Mouse (Mus musculus): ENCODE measurements at regions not wholly inside any gene's neighbourhood (a gene's known extent, or its start where the extent isn't known, plus 50 kb on each side); places are given as distances from the start of the nearest gene placed in this dataset.
A peak's percentile ranks its signal among the peaks of the same experiment; 100 is the strongest.
"Not testable (repeated sequence)": the region's sequence is repeated elsewhere in the genome, so short reads cannot be mapped to it uniquely, and the experiment has no call there.

GRCm38 (mm10) chr10:117498497-117498896, 118.7 kb upstream of the Cpsf6 start:
- Histone ChIP-seq H3K27me3 (replicated peaks) (no peaks in the 10 kb centered on the region), H3K27ac (ENCODE audit: poor library complexity, severe bottlenecking) (no peak overlapping the region), H3K9ac (no peak overlapping the region), H3K4me2 (no peak overlapping the region), H3K9me3 (replicated peaks) (no peaks in the 10 kb centered on the region), H3K4me3 (no peak overlapping the region), H3K4me1 (replicated peaks) (0 out of 2 replicates have a peak, but pooled peaks cover 11% of the 10 kb centered on the region), H3K36me3 (no peaks in the 10 kb centered on the region)
- ATAC-seq (ENCODE audit: insufficient number of reproducible peaks, low FRiP score) = no peak
- WGBS = 63% methylated on average over 6 of the region's 6 CpGs

GRCm38 (mm10) chr10:117497565-117498256, 117.9 kb upstream of the Cpsf6 start:
- no peaks in the 10 kb centered on the region for H3K36me3 ChIP-seq
- no peak overlapping the region for H3K9ac ChIP-seq
- WGBS = 78% methylated on average over 16 of the region's 16 CpGs
- 0 out of 2 replicates have a peak, but pooled peaks cover 11% of the 10 kb centered on the region for H3K4me1 ChIP-seq (replicated peaks)
- no peaks in the 10 kb centered on the region for H3K9me3 ChIP-seq (replicated peaks)
- H3K4me2 ChIP-seq = no peak overlapping the region
- no peak for ATAC-seq (ENCODE audit: insufficient number of reproducible peaks, low FRiP score)
- H3K27me3 ChIP-seq (replicated peaks) = no peaks in the 10 kb centered on the region
- no peak overlapping the region for H3K4me3 ChIP-seq
- H3K27ac ChIP-seq (ENCODE audit: poor library complexity, severe bottlenecking) = no peak overlapping the region

GRCm38 (mm10) chr10:117497082-117497481, 117.3 kb upstream of the Cpsf6 start:
- not testable (repeated sequence) for H3K9ac ChIP-seq; H3K4me3 ChIP-seq; H3K9me3 ChIP-seq (replicated peaks); ATAC-seq (ENCODE audit: insufficient number of reproducible peaks, low FRiP score); H3K4me2 ChIP-seq; H3K27ac ChIP-seq (ENCODE audit: poor library complexity, severe bottlenecking); H3K27me3 ChIP-seq (replicated peaks); H3K4me1 ChIP-seq (replicated peaks); H3K36me3 ChIP-seq
- WGBS = 82% methylated on average over 1 of the region's 1 CpGs

- no peak for ATAC-seq (ENCODE audit: insufficient number of reproducible peaks, low FRiP score)
- Histone ChIP-seq H3K4me2 (no peak overlapping the region), H3K4me3 (no peak overlapping the region), H3K36me3 (no peaks in the 10 kb centered on the region), H3K27ac (ENCODE audit: poor library complexity, severe bottlenecking) (no peak overlapping the region), H3K27me3 (replicated peaks) (no peaks in the 10 kb centered on the region), H3K9me3 (replicated peaks) (no peaks in the 10 kb centered on the region), H3K4me1 (replicated peaks) (0 out of 2 replicates have a peak, but pooled peaks cover 7% of the 10 kb centered on the region), H3K9ac (no peak overlapping the region)
- WGBS = 82% methylated on average over 21 of the region's 21 CpGs
Observed at GRCm38 (mm10) chr10:117496064-117497011, 116.5 kb upstream of the Cpsf6 start.

GRCm38 (mm10) chr10:117494171-117494701, 114.4 kb upstream of the Cpsf6 start:
- WGBS = 12% methylated on average over 18 of the region's 18 CpGs
- Histone ChIP-seq H3K4me1 (replicated peaks) (0 out of 2 replicates have a peak, but pooled peaks cover 7% of the 10 kb centered on the region), H3K9ac (peak overlapping the region; percentile 51; the same call in 1 of the 2 replicates), H3K4me2 (peak overlapping the region; percentile 74), H3K4me3 (peak overlapping the region; percentile 41), H3K9me3 (replicated peaks) (no peaks in the 10 kb centered on the region), H3K27me3 (replicated peaks) (no peaks in the 10 kb centered on the region), H3K36me3 (no peaks in the 10 kb centered on the region), H3K27ac (ENCODE audit: poor library complexity, severe bottlenecking) (no peak overlapping the region)
- ATAC-seq (ENCODE audit: insufficient number of reproducible peaks, low FRiP score) = no peak

- no peak overlapping the region for H3K27ac ChIP-seq (ENCODE audit: poor library complexity, severe bottlenecking)
- H3K36me3 ChIP-seq = no peaks in the 10 kb centered on the region
- WGBS = 12% methylated on average over 2 of the region's 5 CpGs
- 0 out of 2 replicates have a peak overlapping the region, but pooled peaks have one; percentile 51 for H3K9ac ChIP-seq
- no peaks in the 10 kb centered on the region for H3K9me3 ChIP-seq (replicated peaks)
- 0 out of 2 replicates have a peak, but pooled peaks cover 7% of the 10 kb centered on the region for H3K4me1 ChIP-seq (replicated peaks)
- H3K4me2 ChIP-seq = peak overlapping the region; percentile 74
- no peak for ATAC-seq (ENCODE audit: insufficient number of reproducible peaks, low FRiP score)
- peak overlapping the region; percentile 41 for H3K4me3 ChIP-seq
- no peaks in the 10 kb centered on the region for H3K27me3 ChIP-seq (replicated peaks)
Observed at GRCm38 (mm10) chr10:117493824-117494121, 114.0 kb upstream of the Cpsf6 start.

GRCm38 (mm10) chr10:117493091-117493823, 113.4 kb upstream of the Cpsf6 start:
- Histone ChIP-seq H3K9me3 (replicated peaks) (no peaks in the 10 kb centered on the region), H3K27ac (ENCODE audit: poor library complexity, severe bottlenecking) (no peak overlapping the region), H3K4me2 (0 out of 2 replicates have a peak overlapping the region, but pooled peaks have one; percentile 74), H3K4me1 (replicated peaks) (0 out of 2 replicates have a peak, but pooled peaks cover 7% of the 10 kb centered on the region), H3K9ac (no peak overlapping the region), H3K36me3 (no peaks in the 10 kb centered on the region), H3K4me3 (no peak overlapping the region), H3K27me3 (replicated peaks) (no peaks in the 10 kb centered on the region)
- ATAC-seq (ENCODE audit: insufficient number of reproducible peaks, low FRiP score) = no peak
- 84% methylated on average over 3 of the region's 3 CpGs for WGBS

GRCm38 (mm10) chr10:117492391-117492990, 112.7 kb upstream of the Cpsf6 start:
- Histone ChIP-seq H3K4me3 (no peak overlapping the region), H3K27me3 (replicated peaks) (no peaks in the 10 kb centered on the region), H3K36me3 (no peaks in the 10 kb centered on the region), H3K27ac (ENCODE audit: poor library complexity, severe bottlenecking) (no peak overlapping the region), H3K4me1 (replicated peaks) (0 out of 2 replicates have a peak, but pooled peaks cover 7% of the 10 kb centered on the region), H3K9me3 (replicated peaks) (no peaks in the 10 kb centered on the region), H3K9ac (no peak overlapping the region), H3K4me2 (no peak overlapping the region)
- WGBS = 87% methylated on average over 5 of the region's 5 CpGs
- ATAC-seq (ENCODE audit: insufficient number of reproducible peaks, low FRiP score) = no peak

- no peak overlapping the region for H3K4me2 ChIP-seq
- no peak overlapping the region for H3K27ac ChIP-seq (ENCODE audit: poor library complexity, severe bottlenecking)
- H3K4me1 ChIP-seq (replicated peaks) = 0 out of 2 replicates have a peak, but pooled peaks cover 7% of the 10 kb centered on the region
- H3K27me3 ChIP-seq (replicated peaks) = no peaks in the 10 kb centered on the region
- H3K9ac ChIP-seq = no peak overlapping the region
- H3K4me3 ChIP-seq = no peak overlapping the region
- 68% methylated on average over 1 of the region's 1 CpGs for WGBS
- H3K9me3 ChIP-seq (replicated peaks) = no peaks in the 10 kb centered on the region
- no peak for ATAC-seq (ENCODE audit: insufficient number of reproducible peaks, low FRiP score)
- H3K36me3 ChIP-seq = no peaks in the 10 kb centered on the region
Observed at GRCm38 (mm10) chr10:117491711-117492110, 111.9 kb upstream of the Cpsf6 start.

- H3K9me3 ChIP-seq (replicated peaks) = no peaks in the 10 kb centered on the region
- H3K9ac ChIP-seq = no peak overlapping the region
- no peak overlapping the region for H3K27ac ChIP-seq (ENCODE audit: poor library complexity, severe bottlenecking)
- WGBS = 79% methylated on average over 4 of the region's 4 CpGs
- no peaks in the 10 kb centered on the region for H3K36me3 ChIP-seq
- H3K27me3 ChIP-seq (replicated peaks) = no peaks in the 10 kb centered on the region
- no peak overlapping the region for H3K4me2 ChIP-seq
- ATAC-seq (ENCODE audit: insufficient number of reproducible peaks, low FRiP score) = no peak
- no peak overlapping the region for H3K4me3 ChIP-seq
- H3K4me1 ChIP-seq (replicated peaks) = 0 out of 2 replicates have a peak, but pooled peaks cover 7% of the 10 kb centered on the region
Observed at GRCm38 (mm10) chr10:117490851-117491595, 111.2 kb upstream of the Cpsf6 start.
